Mouse (Mus musculus): ENCODE measurements at regions not wholly inside any gene's neighbourhood (a gene's known extent, or its start where the extent isn't known, plus 50 kb on each side); places are given as distances from the start of the nearest gene placed in this dataset.

DNA sequence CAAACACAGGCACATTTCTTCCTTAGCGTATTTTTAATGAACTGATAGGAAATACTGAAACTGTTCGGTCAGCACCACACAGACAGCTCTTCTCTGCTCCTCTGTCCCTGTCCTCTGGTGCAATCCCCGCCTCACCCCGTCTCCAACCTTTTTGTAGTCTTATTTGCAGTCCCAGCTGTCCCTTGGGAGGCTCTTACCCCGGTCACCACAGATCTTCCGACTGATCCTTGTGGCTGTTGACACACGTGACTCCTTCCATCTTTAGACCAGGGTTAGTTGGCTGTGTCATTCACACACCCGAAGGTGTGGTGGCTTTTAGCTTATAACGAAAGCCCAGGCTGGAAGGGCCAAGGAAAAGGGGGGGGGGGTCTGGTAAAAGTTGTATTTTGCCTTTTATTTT, 56.4 kb downstream of the Cyp26a1 start:
- in situ Hi-C loops (cut with MboI, MseI): no loop called here

DNA sequence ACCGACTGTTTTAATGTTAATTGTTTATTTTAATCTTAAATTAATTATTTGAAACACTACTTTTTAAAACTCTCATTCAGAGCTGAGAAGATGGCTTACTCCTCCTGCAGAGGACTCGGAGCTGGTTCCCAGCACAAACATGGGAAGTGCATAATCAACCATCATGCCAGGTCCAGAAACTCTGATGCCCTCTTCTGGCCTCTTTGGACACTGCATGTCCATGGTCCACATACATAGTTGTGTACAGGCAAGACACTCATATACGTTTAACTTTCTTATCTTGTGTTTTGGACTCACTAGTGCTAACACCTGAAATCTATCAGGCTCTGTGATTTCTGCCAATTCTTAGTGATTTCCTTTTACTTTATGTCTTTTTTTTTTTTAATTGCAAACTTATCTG, 57.8 kb downstream of the Cyp26a1 start:
- in situ Hi-C loops (cut with MboI, MseI): no loop called here

DNA sequence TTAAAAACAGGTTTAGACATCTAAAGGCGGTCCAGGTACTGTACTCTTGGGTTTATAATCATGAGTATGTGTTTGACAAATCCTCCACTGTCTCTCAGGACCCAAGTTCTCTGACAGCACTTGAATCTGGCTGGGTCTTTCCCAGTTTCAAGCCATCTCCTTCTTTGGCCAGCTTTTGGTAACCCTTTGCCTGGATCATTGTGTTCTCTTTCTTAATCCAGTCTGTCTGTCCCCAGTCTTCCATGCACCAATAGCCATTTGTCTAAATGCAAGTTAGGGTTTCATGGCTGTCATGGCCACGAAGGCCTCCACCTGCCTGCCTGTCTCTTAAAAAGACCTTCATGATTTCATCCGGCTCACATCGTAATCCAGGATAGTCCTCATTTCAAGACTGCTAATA, 71.8 kb downstream of the Cyp26a1 start:
- in situ Hi-C loops (cut with MboI, MseI): no loop called here

DNA sequence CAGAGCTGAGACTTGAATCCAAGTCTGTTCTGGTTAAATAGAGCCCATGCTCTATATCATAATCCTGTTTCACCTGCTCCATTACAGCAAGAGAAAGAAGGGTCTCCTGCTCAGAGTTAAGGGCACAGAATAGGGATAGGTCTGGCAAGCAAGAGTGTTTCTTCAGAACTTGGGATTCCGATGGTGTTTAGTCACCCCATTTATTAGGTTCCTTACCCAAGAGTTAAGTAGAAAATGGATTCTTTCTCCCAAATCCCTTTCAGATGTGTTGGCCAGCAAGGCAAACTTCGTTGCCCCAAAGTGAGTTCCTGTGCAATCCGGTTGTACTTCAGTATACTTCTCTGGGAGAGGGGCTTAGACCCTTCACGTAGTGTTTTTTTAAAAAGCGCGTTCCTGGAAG, 74.4 kb downstream of the Cyp26a1 start:
- in situ Hi-C loops (cut with MboI, MseI): loop anchor here (10.0 kb wide), 2 partner anchors 53 to 93 kb away; no protein-coding TSS in a partner anchor

DNA sequence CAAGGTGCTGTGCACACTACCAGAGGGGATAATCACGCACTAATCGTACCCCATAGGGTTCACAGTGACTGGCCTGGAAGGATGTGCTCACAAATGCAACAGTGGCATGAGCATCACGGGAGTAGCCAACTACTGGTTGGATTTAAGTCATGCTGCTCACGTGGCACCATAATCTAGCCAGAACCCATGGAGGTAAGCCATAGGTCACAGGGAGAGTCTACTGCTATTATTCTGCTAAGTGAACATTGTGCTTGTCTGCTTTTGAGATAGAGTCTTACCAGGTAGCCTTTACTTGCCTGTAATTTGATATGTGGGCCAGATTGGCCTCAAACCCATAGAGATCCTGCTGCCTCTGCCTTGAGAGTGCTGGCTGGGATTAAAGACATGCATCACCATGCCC, 77.0 kb downstream of the Cyp26a1 start:
- in situ Hi-C loops (cut with MboI, MseI): loop anchor here (10.0 kb wide), 2 partner anchors 50 to 90 kb away; no protein-coding TSS in a partner anchor

DNA sequence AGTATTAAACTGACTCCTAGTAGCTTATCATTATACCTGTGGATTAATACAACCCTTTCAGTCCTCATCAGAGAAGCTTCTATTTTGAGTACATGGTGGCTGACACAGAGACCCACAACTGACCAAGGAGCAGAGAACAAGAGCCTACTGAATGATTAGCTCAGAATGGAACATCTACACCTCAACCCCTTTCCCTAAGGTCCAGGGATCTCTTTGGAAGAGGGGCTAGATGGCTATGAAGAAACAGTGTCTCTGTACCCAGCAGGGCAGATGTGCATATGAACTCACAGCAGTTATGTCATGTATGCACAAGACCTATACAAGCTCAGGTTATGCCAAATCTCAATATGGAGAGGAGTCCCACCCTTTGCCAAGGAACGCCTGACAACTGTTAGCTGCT, 77.4 kb downstream of the Cyp26a1 start:
- in situ Hi-C loops (cut with MboI, MseI): loop anchor here (10.0 kb wide), 2 partner anchors 50 to 90 kb away; no protein-coding TSS in a partner anchor

DNA sequence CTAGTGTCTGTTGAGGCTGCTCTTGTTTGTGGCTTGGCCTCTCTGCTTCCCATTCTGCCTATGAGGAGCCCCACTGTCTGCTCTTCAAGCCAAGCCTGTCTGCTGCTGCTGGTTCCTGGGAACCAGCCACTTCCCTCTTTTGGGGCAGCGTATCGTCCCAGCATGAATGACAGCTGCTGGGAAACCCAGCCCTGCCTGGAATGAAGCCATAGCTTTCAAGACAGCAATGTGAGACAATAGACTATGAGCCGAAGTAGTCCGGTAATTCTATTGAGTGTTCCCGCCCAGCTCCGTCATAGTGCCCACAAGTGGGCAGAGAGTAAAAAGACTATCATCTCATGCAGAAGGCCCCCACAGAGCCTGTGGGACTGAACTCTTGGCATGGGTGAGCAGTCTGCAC, 80.4 kb downstream of the Cyp26a1 start:
- in situ Hi-C loops (cut with MboI, MseI): loop anchor here (10.0 kb wide), 2 partner anchors 47 to 87 kb away; no protein-coding TSS in a partner anchor

DNA sequence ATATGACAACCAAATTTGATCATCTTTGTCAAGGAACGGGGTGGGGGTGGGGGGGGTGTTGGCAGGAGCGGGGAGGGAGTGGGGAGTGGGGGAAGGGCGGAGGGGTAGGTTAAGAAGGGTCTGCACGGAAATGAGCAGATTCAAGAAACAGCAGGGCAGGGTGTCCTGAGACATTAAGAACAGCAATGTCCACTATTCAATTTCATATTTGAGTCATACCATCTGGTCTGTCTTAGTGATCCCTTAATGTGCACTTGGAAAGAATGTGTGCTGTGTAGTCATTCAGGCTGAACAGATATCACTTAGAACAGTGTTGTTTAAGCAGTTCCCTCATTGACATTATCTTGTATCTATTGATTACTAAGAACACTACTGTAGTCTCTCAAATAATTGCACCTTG, 81.0 kb downstream of the Cyp26a1 start:
- in situ Hi-C loops (cut with MboI, MseI): loop anchor here (10.0 kb wide), 2 partner anchors 46 to 86 kb away; no protein-coding TSS in a partner anchor

DNA sequence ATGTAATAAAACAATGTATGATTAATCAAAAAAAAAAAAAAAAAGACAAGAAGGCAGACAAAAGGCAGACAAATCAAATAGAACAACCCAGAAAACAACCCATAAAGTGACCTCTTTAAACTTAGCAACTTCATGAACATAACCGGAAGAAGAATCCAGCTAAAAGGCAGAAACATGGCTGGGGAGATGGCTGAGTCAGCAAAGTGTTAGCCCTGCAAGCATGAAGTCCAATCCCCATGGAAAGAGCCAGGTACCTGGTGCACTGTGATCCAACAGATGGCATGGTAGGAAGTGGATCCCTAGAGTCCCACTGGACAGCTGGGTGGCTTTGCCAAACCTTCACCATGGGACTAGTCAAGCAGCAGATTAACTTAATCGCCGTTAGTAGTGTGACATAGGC, 90.9 kb downstream of the Cyp26a1 start:
- in situ Hi-C loops (cut with MboI, MseI): no loop called here

DNA sequence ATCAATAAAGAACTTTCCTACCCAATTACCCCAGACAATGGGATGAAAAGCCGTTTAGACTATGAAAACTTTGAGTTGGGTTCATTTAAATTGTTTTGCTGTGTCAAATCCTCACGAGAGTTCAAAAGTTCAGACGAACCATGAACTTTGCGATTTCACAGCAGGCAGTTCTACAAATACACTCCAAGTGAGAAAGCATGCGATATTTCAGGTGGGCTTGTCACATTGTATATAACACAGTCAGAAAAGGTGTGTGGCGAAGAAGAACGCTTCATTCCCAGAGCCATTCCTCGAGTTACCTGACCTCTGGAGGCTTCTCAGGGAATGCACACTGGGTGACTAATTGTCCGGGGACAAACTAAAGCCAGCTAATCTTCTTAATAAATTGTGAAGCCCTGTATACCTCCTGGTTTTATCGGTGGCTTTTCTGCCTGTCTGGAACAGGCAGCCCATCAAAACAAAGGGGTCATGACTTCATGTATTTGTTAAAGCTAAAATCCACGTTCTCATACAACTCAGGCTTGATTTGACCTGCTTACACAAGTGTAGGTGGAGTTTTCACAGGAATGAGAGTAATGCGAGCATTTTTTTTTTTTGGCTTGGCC, 92.1 kb downstream of the Cyp26a1 start:
- in situ Hi-C loops (cut with MboI, MseI): no loop called here

DNA sequence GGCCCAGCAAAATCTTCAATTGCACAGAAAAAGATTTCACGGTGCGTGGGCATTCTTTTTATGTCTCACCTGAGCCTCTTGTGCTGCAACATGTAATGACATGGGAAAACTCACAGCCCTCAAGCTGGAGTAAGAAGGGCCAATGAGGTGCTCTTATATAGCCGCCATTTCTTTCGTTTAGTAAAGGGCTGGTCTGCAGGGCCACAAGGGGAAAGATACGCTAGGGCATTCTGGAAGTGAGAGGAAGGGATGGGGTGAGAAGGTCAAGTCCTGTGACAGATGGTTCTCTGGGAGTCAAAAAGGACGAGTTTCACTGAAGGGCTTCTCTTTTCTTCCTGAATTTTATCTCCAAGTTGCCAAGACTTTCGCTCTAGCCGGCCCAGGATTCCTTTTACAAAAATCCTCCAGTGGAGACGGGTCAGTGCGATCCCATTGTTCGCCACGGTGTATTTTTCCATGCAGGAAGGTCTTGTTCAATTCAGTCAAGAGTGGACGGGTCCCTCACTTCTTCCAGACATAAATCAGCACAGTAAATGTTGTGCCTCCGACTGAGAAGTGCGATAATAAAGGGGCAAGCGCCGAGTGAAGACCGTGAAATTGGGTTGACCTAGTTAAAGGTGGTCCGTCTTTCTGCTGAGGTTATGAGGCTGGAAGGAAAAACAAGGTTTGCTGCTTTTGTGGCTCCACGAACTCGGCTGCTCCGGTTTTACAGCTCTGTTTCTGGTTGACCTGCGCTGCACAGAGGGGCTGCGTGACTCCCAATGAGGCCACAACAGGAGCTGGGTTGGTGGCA, 92.9 kb downstream of the Cyp26a1 start:
- in situ Hi-C loops (cut with MboI, MseI): no loop called here

DNA sequence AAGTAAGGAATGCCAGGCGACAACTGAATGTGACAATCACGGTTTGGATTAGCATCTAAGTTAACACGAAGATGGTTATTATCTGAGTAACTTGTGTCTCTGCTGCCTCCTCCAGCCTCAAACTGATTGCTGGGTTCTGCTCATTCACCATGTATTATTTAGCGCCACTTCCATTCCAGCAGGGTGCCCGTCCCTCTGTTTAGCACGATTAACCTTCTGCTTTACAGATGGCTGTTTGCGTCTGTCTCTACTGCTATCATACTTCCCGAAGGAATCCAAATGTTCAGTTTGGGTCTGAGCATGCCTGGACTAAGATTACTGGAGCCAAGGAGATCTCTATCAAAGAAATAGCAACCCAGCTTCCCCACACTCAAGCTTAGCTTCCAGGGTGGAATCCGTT, 95.6 kb downstream of the Cyp26a1 start:
- in situ Hi-C loops (cut with MboI, MseI): no loop called here

DNA sequence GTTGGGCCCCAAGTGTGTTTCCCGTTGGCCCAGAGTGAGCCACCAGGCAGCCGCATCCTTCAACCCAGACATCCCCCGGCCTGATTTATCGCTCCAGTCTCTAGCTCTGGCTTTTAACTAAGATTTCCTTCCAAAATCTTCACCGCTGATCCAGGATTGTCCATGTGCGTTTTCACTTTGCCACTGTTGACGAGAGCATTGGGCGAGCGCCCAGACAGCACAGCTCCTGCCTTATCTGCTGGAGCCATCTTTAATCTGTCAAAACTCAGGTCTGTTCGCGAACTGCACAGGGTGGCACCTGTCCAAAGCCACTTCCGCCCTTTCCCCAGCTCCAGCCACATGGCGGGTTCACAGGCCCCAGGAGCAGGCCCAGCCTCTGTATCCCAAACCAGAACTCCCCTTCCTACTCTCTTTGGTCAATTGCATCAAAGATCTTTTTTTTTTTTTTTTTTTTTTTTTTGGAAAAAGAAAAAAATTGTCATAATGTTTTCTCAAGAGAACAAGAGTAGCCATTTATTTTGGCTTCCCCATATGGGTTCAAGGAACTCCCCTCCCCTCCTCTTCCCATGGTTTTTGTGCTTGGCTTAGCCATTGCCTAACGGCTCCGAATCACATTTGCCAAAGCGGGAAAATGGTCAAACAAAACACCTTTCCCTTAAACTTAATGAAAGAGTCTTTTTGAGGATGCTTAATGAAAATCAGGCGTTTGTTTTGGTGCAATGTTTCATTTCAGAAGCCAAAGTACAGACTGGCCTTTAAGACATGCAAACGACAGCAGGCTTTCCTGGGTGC, 98.2 kb downstream of the Cyp26a1 start:
- in situ Hi-C loops (cut with MboI, MseI): no loop called here

DNA sequence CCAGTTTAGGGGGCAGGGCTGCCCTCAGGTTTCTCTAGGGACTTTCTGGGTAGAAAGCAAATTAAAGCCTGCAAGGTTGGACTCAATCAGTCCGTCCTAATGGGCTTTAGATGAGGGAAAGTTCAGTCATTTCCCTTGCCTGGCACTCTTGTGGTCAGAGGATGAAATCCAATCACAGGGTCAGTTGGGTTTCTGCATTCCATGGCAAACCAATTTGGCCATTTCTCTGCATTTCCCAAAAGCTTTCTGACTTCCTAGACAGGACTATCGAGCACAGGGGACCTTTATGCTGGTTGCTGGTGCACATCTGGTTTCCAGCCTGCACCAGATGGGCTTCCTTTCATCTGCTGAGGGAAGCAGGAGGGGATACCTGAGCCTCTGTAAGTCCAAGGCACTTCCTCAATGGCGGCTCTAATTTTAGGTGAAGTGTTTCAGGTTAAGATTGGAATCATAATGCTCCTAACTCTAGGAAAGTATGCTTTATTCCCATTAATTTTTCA, 102.6 kb downstream of the Cyp26a1 start:
- in situ Hi-C loops (cut with MboI, MseI): no loop called here

DNA sequence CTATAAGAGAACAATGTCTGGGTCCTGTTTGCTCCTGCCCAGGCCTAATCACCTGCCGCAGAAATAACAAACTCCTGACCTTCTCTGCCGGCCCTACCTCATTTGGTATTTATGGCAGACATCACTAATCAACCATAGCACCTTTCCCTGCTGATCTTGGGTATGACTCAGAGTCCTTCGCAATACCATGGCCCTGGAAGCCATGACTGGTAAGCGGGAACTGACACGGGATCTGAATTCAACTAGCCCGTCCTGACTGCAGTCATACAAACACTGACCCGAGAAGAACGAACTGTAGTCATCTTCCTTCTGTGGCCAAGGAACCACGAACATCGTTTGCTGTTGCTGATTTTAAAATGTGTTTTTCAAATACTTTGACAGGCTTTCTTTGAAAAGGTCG, 112.1 kb downstream of the Cyp26a1 start:
- in situ Hi-C loops (cut with MboI, MseI): loop anchor here (10.0 kb wide), 1 partner anchor 365 kb away; no protein-coding TSS in a partner anchor

DNA sequence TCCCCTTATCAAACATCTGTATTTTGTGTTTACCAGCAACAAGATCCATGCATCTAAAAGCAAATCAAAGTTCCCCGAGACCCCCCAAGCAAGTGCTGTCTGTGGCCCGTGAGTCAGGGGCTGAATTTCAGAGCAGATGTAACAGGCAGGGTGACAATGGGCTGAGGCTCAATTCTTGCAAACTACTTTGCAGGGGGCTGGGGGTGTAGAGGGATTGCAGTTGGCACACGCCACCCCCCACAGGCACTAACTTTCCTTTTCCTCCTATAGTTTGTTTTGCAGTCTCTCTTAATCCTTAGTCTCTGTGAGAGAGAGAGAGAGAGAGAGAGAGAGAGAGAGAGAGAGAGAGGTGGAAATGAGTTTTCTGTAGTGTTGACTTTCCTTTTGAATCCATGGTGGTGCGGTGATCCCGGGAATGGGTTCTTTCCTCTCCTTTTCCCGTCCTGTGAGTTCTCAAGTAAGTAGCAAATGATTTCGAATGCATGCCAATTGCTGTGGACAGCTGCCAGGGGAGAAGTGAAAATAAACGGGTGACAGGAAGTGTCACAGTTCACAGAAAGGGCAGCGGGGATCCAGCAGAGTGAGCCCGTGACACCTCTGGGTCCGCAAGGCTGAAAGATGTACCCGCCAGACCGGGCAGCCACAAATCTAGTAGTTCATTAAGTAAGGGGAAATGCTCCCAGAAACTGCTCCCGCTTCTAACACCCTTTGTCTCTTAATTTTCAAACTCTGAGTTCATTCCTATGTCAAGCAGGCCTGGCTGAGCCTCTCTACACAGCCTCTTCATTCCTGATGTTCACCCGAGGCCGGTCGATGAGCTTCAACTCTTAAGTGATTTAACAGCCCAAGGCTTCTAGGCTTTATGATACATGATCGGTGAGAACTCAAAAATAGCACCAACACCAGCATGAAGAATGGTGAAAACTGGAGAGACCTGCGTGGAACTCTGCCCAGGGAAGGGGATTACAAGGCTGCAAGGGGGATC, 116.8 kb downstream of the Cyp26a1 start:
- in situ Hi-C loops (cut with MboI, MseI): loop anchor here (10.0 kb wide), 1 partner anchor 370 kb away; no protein-coding TSS in a partner anchor

DNA sequence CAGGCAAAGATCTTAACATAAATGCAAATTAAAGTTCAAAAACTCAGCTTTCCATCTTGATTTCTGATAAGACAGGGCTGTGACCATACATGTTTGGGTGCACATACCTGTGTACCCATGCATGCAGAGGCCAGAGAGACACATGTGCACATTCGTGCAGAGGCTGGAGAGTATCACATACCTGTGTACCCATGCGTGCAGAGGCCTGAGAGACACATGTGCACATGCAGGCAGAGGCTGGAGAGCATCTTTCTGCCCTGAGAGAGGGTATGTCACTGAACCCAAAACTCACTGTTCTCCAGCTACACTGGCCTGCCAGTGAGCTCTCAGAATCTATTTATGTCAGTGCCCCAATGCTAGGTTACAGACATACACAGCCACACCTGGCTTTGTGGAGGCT, 118.0 kb downstream of the Cyp26a1 start:
- in situ Hi-C loops (cut with MboI, MseI): loop anchor here (10.0 kb wide), 1 partner anchor 371 kb away; no protein-coding TSS in a partner anchor

DNA sequence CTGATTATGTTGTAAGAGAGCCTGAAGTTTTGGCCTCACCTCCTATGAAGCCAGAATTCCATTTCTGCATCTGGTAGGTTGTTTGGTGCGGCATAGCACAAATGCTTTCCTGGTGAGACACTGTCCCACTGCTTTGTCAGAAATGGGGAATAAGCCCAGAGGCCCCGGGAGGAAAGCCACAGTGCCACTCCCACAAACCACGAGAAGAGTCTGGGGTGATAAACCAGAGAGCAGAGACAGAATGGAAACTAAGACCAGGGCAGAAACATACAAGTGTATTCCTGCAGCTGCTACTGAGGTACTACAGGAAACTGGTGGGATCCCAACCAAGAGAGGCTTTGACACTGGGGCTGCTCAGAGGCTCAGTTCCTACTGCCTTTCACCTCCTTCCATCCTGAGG, 123.6 kb downstream of the Cyp26a1 start:
- in situ Hi-C loops (cut with MboI, MseI): loop anchor here (10.0 kb wide), 2 partner anchors 46 to 986 kb away; partner anchors contain the start of gene Tnks2

DNA sequence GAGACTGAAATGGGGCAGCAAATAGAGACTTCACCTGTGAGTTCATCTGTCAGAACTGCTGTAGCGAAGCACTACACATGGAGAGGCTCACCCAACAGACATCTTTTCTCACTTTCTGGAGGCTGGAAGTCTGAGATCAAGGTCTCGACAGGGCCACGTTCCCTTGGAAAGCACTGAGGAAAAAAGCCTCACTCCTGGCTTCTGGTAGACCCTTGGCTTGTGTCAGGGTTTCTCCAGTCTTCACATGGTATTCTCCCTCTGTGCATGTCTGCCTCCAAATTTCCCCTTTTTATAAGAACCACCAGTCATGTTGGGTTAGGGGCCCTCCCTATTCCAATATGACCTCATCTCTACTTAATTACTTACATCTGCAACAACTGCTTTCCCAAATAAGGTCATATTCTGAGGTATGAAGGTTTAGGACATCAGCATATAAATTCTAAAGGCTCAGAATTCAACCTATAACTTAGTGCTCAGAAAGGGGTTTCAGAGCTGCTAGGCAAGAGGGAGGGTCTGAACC, 124.1 kb downstream of the Cyp26a1 start:
- in situ Hi-C loops (cut with MboI, MseI): loop anchor here (10.0 kb wide), 2 partner anchors 47 to 987 kb away; partner anchors contain the start of gene Tnks2

DNA sequence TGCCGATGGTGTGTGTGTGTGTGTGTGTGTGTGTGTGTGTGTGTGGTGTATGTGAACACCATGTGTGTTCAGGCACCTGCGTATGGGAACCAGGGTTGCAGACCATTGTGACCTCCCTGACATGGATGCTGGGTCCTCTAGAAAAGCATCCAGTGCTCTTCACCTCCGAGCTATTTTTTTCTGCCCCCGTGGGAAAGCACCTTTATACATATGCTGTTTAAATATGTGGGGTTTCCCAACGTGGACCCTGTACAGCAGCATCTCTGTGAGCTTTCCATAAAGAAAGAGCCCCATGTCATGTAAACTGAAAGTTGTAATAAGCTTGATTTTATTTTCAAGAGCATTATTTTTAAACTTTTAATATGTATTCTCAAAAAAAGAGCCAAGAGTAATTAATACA, 126.6 kb downstream of the Cyp26a1 start:
- in situ Hi-C loops (cut with MboI, MseI): loop anchor here (10.0 kb wide), 2 partner anchors 49 to 989 kb away; partner anchors contain the start of gene Tnks2
